Mouse (Mus musculus) stomach, postnatal 0 days (tissue): ENCODE data around the gene Tek. TPM values are rescaled to one million over a fixed set of nuclear protein-coding genes. Genes with fewer than 3 reads are reported as not detected.
"Not testable (repeated sequence)": the region's sequence is repeated elsewhere in the genome, so short reads cannot be mapped to it uniquely, and the experiment has no call there.

Experiments used
- ATAC-seq: fragments of 200-750 bp; cut with Nextera tagmentation; 2 replicates; pipeline ENCODE4 v1.8.0; 2017; ENCODE audit not compliant: low FRiP score, low TSS enrichment
- DNase-seq: peaks from one replicate; pipeline ENCODE4 v3.0.0-alpha.2; 2016; ENCODE audit warnings: low spot score
- H3K27ac ChIP-seq: fragments of 300-500 bp; sonication (generic); replicated peaks from 2 replicates; pipeline ENCODE4 v1.5.1; 2014; ENCODE audit warnings: mild to moderate bottlenecking, control low read depth
- H3K27me3 ChIP-seq: fragments of 300-500 bp; sonication (generic); 2 replicates; pipeline ENCODE4 v1.6.1; 2014; ENCODE audit warnings: low read length; ENCODE audit not compliant: control insufficient read depth, insufficient read depth
- H3K36me3 ChIP-seq: fragments of 300-500 bp; sonication (generic); 2 replicates; pipeline ENCODE4 v1.6.1; 2014; ENCODE audit warnings: low read length, mixed read lengths; ENCODE audit not compliant: control insufficient read depth, insufficient read depth
- H3K4me1 ChIP-seq: fragments of 300-500 bp; sonication (generic); replicated peaks from 2 replicates; pipeline ENCODE4 v1.6.1; 2014; ENCODE audit warnings: antibody characterized with exemption; ENCODE audit not compliant: control insufficient read depth, insufficient read depth
- H3K4me2 ChIP-seq: fragments of 300-500 bp; sonication (generic); replicated peaks from 2 replicates; pipeline ENCODE4 v1.6.1; 2014; ENCODE audit warnings: low read depth, mild to moderate bottlenecking, control low read depth, moderate library complexity
- H3K4me3 ChIP-seq: fragments of 300-500 bp; sonication (generic); 2 replicates; pipeline ENCODE4 v1.5.1; 2014; ENCODE audit warnings: low read depth, low read length, control low read depth
- H3K9ac ChIP-seq: fragments of 300-500 bp; sonication (generic); 2 replicates; pipeline ENCODE4 v1.6.1; 2014; ENCODE audit warnings: mild to moderate bottlenecking, low read length, control low read depth, mixed read lengths
- H3K9me3 ChIP-seq: fragments of 300-500 bp; sonication (generic); 2 replicates; pipeline ENCODE4 v1.6.1; 2016; ENCODE audit warnings: low read length; ENCODE audit not compliant: control insufficient read depth
- CTCF ChIP-seq: IDR thresholded peaks from 2 replicates; pipeline ENCODE4 v1.5.1; 2016; ENCODE audit warnings: antibody characterized with exemption, low read depth, mild to moderate bottlenecking, moderate library complexity
- EP300 ChIP-seq: optimal IDR thresholded peaks from 2 replicates; pipeline ENCODE3; 2016; ENCODE audit warnings: antibody characterized with exemption
- WGBS: fragments of 180-500 bp; shearing (Covaris S2); extraction: QIAGEN DNeasy Blood & Tissue Kit; methylation state at CpG from one replicate; pipeline ENCODE4 v1.1.7; 2014; 5-methylcytosine and 5-hydroxymethylcytosine counted together
- polyA plus RNA-seq: library from polyadenylated mRNA; unstranded; fragments of >200 nt; fragmentation: Nextera tagmentation; extraction: Ambion mirVana; gene quantifications from 2 replicates; pipeline ENCODE4 v1.2.1, GENCODE M21; 2015

Tek gene
- polyA plus RNA-seq = 5.3 and 5.6 TPM in 2 replicates

- TF ChIP-seq CTCF (no peak), EP300 (no peak)
- H3K36me3 ChIP-seq = no peaks in the 10 kb centered on the region
- no peaks in the 10 kb centered on the region for H3K27me3 ChIP-seq
- no peaks in the 10 kb centered on the region for H3K9me3 ChIP-seq
- DNase-seq (no peak), ATAC-seq (no peak)
- H3K4me1 ChIP-seq = no peaks in the 10 kb centered on the region
- H3K27ac ChIP-seq = peak within 1 kb of the TSS; percentile 25
- WGBS = 43% methylated on average over 16 of the region's 16 CpGs
- no peak within 1 kb of the TSS for H3K9ac ChIP-seq
- peak within 1 kb of the TSS; percentile 9 for H3K4me2 ChIP-seq
- peak within 1 kb of the TSS; percentile 28 for H3K4me3 ChIP-seq
Measured at GRCm38 (mm10) chr4:94738838-94739731, at the start of gene Tek. Gene Tek (plus strand): TSS chr4:94739289.

- DNase-seq, H3K27ac ChIP-seq, H3K27me3 ChIP-seq, H3K4me2 ChIP-seq, H3K36me3 ChIP-seq, H3K9me3 ChIP-seq, H3K4me1 ChIP-seq, H3K9ac ChIP-seq, ATAC-seq, H3K4me3 ChIP-seq: not testable (repeated sequence)
- 85% methylated on average over 2 of the region's 2 CpGs for WGBS
Measured at GRCm38 (mm10) chr4:94689804-94690203, 49.3 kb upstream of the Tek start.

- DNase-seq = no peak
- Histone ChIP-seq H3K9ac (no peak overlapping the region), H3K27ac (no peak overlapping the region), H3K9me3 (no peaks in the 10 kb centered on the region), H3K4me3 (no peak overlapping the region), H3K27me3 (no peaks in the 10 kb centered on the region), H3K4me2 (no peak overlapping the region), H3K36me3 (peaks cover 3% of the 10 kb centered on the region; the same call in 1 of the 2 replicates), H3K4me1 (no peaks in the 10 kb centered on the region)
- 79% methylated on average over 4 of the region's 4 CpGs for WGBS
- no peak for TF ChIP-seq EP300
- no peak for TF ChIP-seq CTCF
- ATAC-seq = no peak
Measured at GRCm38 (mm10) chr4:94691078-94691477, 48.0 kb upstream of the Tek start.

GRCm38 (mm10) chr4:94692175-94692574 lies 46.9 kb upstream of the Tek start:
- H3K27me3 ChIP-seq = no peaks in the 10 kb centered on the region
- no peaks in the 10 kb centered on the region for H3K4me1 ChIP-seq
- no peak overlapping the region for H3K4me3 ChIP-seq
- ATAC-seq = no peak
- TF ChIP-seq EP300 (no peak), CTCF (no peak)
- no peak overlapping the region for H3K27ac ChIP-seq
- no peak overlapping the region for H3K9ac ChIP-seq
- H3K4me2 ChIP-seq = no peak overlapping the region
- H3K36me3 ChIP-seq = peaks cover 3% of the 10 kb centered on the region; the same call in 1 of the 2 replicates
- no peak for DNase-seq
- H3K9me3 ChIP-seq = no peaks in the 10 kb centered on the region
- 69% methylated on average over 2 of the region's 2 CpGs for WGBS

- Histone ChIP-seq H3K27ac (no peak overlapping the region), H3K9me3 (no peaks in the 10 kb centered on the region), H3K4me2 (no peak overlapping the region), H3K27me3 (no peaks in the 10 kb centered on the region), H3K4me3 (no peak overlapping the region), H3K4me1 (no peaks in the 10 kb centered on the region), H3K9ac (no peak overlapping the region), H3K36me3 (no peaks in the 10 kb centered on the region)
- TF ChIP-seq CTCF (no peak), EP300 (no peak)
- DNase-seq (no peak), ATAC-seq (no peak)
- WGBS = 33% methylated on average over 3 of the region's 3 CpGs
Measured at GRCm38 (mm10) chr4:94696368-94696767, 42.7 kb upstream of the Tek start.

GRCm38 (mm10) chr4:94711002-94711401 lies 28.1 kb upstream of the Tek start:
- Histone ChIP-seq H3K4me1 (no peaks in the 10 kb centered on the region), H3K27me3 (no peaks in the 10 kb centered on the region), H3K4me2 (no peak overlapping the region), H3K27ac (no peak overlapping the region), H3K36me3 (no peaks in the 10 kb centered on the region), H3K9me3 (no peaks in the 10 kb centered on the region), H3K9ac (no peak overlapping the region), H3K4me3 (no peak overlapping the region)
- TF ChIP-seq CTCF (no peak), EP300 (no peak)
- DNase-seq = no peak
- no peak for ATAC-seq
- 85% methylated on average over 2 of the region's 2 CpGs for WGBS
